Mouse (Mus musculus) cerebellum, adult 8-10 months (tissue): ENCODE measurements around the gene Tmem41b.
A peak's percentile ranks its signal among the peaks of the same experiment; 100 is the strongest.

Source experiments
- DNase-seq: peaks from one replicate; pipeline ENCODE4 v3.0.0; 2022

Gene Tmem41b

DNA sequence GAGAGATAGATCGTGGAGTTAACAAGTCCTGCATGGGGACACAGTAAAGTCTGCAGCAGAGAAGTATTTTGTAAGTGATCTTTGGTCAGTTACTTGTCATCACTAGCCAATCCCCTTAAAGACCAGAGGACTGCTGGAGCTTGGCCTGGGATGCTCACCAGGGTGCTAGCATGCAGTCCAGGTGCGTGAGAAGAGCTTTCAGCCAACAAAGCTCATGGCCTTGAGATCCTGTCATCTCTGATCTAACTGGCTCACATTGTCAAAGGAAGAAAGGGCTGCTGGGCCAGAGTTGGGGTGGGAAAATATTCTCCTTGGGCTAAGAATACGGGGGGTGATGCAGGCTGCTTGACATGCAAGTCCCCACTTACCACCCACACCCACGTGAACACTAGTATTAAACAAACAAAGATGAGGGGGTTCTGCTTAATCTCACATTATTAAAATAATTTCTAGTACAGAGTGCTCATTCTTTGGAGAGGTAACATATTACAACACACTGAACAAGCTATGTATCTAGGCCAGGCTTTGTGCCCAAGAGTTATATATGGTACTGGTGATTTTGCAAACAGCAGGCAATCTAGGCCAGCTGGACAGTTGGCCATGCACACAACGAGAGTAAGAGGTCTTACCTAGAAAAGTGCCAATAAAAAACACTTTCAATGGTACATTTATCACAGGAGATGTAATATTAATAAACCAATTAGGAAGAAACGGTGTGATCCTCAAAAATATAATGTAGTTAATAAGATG lies 10.6 kb downstream of the Tmem41b start:
- DNase-seq: no peak

DNA sequence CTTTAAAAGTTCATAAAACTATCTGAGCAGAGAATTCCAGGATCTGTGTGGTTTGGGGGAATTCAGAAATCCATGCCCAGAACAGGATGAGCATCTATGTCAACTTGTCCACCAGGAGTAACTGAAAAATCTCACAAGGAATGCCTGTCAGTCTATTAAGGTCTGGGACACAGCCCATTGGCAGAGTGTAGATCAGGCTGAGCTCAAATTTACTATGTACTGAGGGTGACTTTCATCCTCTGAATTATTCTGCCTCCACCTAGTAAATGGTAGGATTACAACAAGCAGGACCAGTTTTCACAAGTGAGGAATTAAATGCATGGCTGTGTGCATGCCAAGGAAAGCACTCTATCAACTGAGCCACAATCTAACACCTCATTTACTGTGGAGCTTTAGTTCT lies 17.2 kb downstream of the Tmem41b start:
- DNase-seq: no peak

DNA sequence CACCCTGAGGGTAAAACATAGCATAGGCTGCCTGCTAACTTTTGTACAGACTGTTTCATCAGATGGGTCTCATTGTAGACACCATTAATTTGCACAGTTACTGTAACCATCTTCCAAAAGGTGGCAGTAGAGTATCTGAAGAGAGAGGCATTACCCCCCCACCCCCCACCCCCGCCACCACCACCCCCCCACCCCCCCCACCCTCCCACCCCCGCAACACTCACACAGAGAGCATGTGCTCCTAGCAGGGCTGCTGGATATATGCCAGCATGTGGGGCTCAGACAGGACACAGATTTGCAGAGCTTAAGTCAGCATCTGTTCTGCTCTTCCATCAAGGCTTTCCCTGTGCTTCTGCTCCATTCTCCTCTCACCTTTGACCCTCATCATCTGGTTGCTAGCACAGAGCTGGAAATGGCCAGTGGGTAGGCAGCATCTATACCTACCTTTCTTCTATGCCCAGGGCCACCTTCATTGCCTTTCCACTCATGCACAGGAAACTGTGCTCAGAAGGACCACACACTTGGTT lies 17.7 kb downstream of the Tmem41b start:
- peak; percentile 65 for DNase-seq

DNA sequence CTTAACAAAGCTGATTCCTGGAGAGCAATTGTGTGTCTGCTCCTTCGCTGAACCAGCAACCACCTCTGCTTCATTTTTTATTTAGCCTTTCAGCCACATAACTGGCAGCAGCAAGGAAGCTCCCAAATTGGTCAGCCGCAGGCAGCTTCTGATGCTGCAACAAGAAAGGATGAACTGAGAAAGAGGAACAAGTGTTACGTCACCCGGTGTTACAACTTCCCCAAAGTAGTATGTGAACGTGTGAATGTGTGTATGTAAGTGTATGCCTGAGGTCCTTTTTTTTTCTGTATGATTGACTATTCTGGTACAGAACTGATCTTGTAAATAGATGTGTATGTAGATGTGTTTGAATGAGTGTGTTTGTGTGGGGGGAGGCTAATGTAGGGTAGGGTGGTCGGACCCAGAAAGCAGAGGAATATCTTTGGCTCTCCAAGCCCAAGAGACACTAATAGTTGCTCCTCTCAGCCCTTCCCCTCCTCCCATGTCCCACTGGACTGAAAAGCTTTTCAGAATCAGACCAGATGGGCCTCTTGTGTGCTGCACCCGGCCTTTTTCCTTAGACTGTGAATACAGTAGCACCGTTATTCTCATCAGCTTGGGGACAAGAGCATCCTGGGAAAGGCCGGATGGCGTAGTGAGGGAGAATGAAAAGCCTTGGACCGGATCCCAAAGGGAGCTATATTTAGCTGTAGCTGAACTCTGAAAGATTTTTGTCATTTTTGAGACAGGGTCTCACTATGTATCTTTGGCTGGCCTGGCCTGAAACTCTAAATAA lies 18.7 kb downstream of the Tmem41b start:
- peak; percentile 43 for DNase-seq

DNA sequence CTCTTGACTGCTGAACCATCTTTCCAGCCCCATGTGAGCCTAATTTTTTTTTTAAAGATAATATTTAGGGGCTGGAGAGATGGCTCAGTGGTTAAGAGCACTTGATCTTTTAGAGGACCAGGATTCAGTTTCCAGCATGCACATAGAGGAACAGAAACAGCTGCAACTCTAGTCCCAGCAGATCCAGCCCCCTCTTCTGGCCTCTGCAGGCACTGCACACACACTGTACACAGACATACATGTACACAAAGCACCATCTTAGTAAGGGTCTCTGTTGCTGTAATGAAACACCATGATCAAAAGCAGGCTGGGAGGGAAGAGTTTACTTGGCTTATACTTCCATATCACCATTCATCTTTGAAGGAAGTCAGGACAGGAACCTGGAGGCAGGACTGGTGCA lies 21.1 kb downstream of the Tmem41b start:
- DNase-seq: no peak

DNA sequence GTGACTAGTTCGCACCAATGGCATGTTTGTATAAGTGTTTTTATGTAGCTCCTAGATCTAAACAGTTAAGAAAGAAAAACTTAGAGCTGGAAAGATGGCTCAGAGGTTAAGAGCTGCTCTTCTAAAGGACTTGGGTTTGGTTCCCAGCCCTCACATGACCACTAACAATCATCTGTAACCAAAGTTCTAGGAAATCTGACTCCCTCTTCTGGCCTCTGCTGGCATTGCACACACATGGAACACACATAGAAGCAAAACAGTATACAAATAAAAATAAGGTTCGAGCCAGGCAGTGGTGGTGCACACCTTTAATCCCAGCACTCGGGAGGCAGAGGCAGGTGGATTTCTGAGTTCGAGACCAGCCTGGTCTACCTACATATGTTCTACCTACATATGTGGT lies 23.0 kb downstream of the Tmem41b start:
- no peak for DNase-seq

DNA sequence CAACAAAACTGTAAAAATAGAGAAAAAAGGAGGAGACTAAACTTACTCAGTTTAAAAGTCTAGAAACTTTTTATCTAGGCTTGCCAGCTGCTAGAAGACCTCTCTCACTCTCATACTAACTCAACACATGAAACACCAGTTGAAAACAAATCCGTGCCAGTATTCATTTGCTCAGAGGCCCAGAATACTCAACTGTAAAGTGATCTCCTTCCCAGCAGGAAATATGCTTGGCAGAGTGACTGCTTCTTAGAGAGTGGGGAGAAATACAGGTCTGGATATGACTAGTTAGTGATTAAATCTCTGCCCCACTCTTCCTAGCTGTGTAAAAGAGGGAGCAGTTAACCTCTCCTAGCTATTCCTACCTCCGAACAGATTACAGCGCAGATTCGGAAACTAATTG lies 24.1 kb downstream of the Tmem41b start:
- DNase-seq: no peak

DNA sequence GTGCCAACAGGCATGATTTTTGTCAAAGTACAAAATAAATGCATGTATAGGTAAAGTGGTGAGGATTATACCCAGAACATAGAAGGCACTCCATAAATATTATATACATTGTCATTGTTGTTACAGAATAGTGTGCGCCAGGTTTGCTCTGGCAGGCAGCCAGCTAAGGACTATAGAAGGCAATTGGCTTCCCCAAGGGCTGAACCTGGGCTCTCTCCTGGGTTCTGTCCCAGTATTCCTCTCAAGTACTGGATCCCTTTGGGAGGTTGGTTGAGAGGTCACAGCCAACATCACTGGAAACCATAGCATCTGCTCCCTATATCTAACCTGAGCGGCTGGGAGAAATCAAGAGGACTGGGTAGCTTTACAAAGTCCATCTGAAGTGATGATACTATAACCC lies 25.2 kb downstream of the Tmem41b start:
- no peak for DNase-seq

DNA sequence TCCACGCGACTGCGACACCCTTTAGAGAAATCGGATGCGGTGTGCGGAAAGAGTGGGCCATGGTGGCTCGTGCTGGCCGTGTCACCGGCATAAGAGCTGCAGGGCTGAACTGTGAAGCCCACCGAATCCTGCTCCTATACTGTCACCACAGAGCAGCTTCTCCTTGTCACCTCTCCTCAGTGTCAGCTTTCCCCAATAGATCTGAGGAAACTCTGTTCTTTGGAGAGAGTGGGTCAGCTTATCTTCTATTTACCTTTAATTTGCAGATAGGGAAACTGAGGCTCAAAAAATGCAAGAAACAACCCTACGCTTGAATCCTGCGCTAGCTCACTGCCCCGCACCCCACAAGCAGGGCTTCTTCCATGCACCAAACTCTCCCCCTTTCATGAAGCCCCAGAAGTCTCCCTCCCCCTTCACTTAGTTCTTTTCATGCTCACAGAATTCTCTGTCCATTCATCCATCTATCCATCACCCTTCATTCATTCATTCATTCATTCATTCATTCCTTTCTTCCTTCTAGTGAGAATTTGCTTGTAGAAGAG lies 26.0 kb downstream of the Tmem41b start:
- DNase-seq: no peak

DNA sequence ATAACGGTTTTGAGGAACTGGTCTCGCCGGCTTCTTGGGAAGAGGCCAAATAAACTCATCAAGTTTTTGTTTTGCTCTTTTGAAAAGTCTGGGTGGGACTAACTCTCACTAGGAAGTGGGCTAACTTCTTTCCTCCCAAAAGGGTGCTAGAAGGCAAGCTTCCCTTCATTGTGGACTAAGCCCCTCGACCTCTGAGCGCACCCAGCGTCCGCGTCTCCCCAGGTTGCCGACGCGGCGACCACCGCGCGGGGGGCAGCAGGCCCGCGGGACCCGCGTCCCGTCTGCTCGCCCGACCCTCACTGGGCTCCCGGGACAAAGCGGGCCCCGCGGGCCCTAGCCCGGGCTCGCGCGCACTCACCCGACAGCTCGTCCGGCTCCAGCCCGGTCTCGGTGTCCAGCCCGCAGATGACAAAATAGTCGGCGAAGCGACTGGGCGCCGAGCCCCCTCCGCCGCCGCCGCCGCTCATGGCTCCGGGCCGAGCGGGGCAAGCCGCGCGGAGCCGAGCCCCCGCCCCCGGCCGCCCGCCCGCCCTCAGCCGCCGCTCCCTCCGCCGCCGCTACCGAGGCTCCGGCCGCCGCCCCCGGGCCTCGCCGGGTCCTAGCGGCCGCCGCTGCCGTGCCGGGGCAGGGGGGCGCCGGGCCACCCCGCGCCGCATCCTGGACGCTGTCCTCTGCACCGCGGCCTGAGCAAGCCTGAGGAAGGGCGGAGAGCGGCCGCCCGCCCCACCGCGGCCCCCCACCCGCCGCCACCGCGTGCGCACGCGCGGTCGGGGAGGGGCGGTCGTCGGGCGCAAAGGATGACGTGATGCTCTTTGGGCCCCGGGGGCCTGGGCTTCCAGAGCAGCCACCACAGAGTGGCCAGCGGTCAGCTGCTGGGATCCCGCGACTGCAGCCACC lies 26.8 kb downstream of the Tmem41b start, which contains the start of gene Dennd5a:
Dennd5a (minus strand) TSS at position 755 of the 897 bp plus-strand sequence.
- peak; percentile 79 for DNase-seq

DNA sequence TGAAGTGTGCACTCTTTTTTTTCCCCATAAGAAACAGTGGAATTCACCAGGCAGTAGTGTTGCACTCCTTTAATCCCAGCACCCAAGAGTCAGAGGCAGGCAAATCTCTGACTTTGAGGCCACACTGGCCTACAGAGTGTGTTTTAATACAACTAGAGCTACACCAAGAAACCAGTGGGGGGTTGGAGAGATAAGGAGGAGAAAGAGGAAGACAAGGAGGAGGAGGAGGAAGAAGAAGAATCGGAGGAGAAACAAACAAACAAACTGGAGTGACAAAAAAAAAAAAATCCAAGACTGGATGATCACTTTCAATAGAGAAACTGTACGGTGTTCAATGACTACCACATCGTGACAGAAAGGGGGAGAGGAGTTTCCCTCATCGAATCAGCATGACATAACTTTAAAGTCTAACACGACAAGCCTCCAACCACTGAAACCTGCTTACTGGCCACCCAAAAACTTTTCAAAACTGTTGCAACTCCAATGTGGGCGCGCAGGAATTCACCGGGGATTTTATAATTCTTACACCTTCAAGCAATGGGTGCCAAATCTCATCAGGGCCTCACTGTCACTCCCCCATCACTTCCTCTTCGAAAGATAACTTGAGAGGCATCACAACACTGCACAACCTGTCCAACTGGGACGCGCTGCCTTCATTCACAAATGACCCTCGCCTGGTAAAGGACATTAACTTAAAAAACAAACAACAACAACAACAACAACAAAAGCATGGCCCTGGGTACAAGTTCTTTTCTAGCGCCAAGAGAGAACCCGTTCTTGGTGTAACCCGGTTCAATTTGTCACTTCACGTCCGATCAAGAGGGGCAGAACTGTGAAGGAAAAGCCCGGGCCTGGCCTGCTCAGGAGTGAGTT lies 27.6 kb downstream of the Tmem41b start:
- no peak for DNase-seq

DNA sequence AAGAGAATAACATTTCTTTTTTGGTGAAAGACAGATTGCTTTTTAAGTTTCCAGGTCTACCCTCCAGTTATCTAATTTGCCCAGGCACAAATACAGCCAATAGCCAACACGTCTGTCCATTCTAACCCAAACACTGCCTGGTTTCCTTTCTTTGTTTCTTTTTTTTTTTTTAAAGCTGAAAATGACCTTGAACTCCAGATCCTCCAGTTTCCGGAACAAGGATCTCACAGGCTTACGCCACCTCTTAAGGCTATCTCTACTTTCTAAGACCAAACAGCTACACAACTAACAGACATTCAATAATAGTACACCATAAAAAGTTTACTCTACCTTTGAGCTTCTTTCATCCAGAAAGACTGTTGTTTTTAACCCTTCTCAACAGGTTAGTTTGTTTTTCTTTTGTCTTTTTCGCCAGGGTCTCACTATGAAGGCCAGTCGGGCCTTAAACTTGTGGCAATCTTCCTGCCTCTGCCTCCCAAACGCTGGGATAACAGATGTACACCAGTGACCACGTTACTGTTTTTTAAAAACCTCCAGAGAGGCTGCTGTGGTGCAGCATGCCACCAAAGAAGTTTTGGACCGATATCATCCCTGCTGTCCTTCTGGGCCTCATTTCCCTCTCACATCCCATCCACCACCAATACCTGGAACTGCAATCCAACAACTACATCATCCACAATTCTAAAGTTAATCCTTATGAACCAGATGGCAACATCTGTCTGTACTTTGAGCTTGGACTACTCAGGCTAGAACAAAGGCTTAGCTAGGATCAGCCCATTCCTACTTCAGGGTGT lies 28.5 kb downstream of the Tmem41b start:
- no peak for DNase-seq

DNA sequence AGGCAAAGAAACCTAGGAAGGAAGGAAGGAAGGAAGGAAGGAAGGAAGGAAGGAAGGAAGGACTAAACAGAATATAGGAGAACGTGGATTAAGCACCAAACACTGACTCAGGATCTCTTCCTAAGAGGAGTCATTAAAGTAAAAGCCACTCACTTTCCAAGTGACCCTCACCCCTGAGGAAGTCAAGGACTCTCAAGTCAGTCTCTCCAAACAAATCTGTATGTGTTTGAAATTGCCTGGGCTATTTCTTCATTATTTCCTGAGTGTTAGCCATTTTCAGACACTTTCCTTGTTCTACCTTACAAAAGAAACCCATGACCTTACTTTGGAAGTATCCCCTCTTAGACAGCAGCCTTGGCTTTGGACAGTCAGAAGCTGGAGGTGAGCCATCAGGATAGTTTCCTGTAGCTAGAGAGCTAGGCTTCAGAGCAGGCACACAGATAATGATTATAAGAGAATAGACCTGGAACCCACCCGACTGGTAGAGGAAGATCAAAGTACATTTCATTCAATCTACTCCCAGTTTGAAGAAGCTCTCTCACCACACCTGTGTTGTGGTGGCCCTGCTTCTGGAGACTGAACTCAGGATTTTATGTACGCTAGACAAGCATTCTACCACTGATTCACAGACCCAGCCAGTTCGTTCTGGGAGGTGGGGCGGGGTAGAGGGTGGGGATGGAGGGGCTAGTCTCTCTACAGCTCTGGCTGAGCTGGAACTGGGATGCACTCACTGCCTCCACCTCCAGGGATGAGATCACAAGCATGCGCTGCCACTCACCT lies 31.9 kb downstream of the Tmem41b start:
- no peak for DNase-seq

DNA sequence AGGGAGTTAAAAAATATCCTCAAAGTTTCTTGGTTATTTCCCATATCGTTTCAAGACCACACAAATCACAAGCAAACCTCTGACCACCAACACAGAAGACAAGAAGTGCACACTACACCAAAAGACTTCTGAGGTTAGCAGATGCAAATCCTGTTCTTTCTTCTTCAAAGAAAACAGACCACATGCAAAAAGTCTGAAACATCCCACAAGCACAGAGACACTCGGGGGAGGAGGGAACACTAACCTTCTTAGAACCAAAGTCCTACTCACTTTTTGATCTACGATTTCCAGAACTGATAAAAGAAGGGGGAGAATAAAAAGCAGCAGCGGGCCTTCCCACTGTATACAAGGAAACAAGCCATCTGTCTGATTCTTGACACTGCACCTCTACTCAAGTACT lies 35.4 kb downstream of the Tmem41b start:
- DNase-seq: no peak

DNA sequence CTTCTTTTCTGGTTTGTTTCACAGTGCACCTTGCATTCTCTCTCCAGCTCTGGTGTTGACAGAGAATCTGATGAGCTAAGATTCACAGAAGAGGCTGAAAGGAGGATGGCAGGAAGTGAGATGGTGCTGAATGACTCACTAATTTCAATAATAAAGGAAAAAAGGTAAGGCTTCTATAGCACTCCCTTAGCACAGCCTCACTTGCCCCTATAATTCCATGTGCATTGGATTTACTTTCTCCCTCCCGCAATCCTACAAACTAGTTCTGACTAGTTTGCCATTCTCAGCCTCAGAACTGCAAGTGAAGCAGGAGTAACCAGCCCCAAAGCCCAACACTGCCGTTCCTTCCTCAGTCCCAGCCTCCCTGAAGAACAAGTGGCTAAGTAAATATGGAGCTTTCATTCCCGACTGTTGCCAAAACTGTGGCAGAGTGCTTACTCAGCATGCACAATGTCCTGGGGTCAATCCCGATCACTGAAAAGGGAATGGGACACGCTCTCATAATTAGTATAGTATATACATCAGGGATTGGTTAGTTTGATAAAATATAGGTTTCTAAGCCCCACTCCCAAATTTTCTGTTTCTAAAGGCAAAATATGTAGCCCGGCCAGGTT lies 42.2 kb downstream of the Tmem41b start:
- DNase-seq: no peak

DNA sequence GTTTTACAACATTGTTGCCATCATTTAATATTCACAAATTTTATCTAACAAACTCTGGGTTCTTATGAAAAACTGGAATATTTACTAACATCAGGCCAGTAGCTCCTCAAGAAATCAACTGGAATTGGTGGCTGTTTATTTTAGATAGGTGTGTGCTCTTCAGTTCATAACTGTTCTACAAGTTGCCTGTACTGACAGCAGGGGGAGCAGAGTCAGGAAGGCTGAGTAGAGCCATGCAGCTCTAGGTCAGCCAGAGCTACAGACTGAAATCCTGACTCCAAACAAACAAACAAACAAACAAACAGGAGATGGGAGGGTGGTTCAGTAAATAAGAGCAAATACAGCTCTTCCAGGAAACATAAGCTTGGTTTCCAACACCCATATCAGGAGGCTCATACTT lies 57.1 kb downstream of the Tmem41b start:
- DNase-seq: no peak

DNA sequence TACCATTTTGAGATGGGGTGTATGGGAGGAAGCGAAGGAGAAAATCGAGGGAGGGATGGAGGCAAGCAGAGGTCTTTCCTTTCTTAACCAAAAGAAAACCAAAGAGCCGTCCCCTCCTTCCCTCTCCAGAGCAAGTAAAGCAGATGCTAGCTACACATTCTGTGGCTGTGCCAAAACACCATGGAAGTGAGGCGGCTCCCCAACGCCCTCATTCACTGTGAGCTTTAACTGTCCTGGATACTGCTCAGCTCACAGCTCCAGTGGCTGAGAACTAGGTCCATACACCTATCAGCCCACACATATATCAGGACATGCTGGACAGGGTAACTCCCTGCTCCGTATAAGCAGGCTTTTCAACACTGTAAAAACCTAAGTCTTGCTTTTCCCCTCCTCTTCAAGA lies 58.4 kb downstream of the Tmem41b start:
- no peak for DNase-seq

DNA sequence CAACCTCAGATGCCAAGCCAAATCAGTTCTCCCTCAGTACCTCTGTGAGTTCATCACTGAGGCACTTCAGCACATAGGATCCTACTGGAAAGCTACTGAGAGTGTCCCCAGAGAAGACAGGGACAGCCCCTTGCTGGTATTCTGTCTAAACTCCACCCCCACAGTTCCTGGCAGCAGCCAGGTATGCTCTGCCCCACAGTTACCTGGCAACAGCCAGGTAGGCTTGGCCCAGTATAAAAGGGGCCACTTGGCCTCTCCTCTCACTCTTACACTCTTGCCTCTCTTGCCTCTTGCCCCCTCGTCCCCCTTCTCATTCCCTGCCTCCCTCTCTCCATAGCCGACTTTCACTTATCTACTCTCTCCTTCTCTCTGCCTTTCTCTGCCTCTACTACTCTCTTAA lies 61.8 kb downstream of the Tmem41b start:
- no peak for DNase-seq

DNA sequence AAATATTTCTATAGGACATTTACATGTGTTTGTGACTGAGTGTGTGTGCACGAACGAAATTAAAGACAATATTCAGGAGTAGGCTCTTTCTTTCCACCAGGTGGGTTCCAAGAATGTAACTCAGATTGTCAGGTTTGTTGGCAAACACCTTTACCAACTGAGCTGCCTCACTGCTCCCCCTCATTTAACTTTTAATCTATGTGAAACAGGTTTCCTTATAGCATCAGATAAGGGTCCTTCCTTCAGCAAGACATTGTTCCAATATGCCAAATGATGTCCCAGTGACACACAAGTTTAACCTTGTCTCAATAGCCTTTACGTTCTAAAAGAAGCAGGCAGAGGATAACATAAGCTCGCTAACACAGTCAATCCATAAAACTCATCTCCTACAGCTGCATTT lies 63.8 kb downstream of the Tmem41b start:
- no peak for DNase-seq
